In genomic region chr3:51866446-51866845, GRCm38 (mm10) we compare ENCODE assay signal across 12 mouse cellular contexts.
"Had no signal": no experiment of that assay in that cellular context is flagged by ENCODE, and none has a peak within 500 bp of the region (broad histone marks: within the 10 kb centered on the region; RNA-seq: fewer than 3 reads in every experiment).

No protein-coding gene starts in this region.

- ATAC-seq: liver, postnatal 0 days; lung, postnatal 0 days; midbrain, embryonic 15.5 days had no signal

- DNase-seq: kidney, postnatal 25 days; layer of hippocampus, adult 9-11 months; layer of hippocampus, postnatal 36 days; liver, postnatal 0 days; lung, embryonic 14.5 days; lung, postnatal 36 days; retina, postnatal 1 day; right cerebral cortex, postnatal 25 days; spleen, adult 18-20 months; thymus, postnatal 25 days had no signal
